Mouse (Mus musculus) erythroblast, adult 5-6 weeks (primary cell): ENCODE measurements around the gene Ugt1a9. TPM values are rescaled to one million over a fixed set of nuclear protein-coding genes. Genes with fewer than 3 reads are reported as not detected.

ENCODE experiments used
- ATAC-seq: replicated peaks from 2 replicates; pipeline ENCODE4 v1.8.0; 2016; ENCODE audit warnings: moderate number of reproducible peaks, mild to moderate bottlenecking, moderate TSS enrichment, inconsistent platforms; ENCODE audit not compliant: poor library complexity, low FRiP score, severe bottlenecking
- total RNA-seq, 2 experiments: library from RNA; stranded (forward) in 1 of 2; stranded (reverse) in 1 of 2; fragments of 150-400 nt in 1 of 2; fragments of 200-764, 138-1000 nt in 1 of 2; gene quantifications; 2 replicates each; pipeline versions ENCODE4 v1.2.3 to v1.2.4; 2015 to 2017; ENCODE audit warnings: low replicate concordance in 2 of 2

Ugt1a9 gene
- total RNA-seq, 2 experiments from 2014 or later: not detected

GRCm38 (mm10) chr1:88253106-88253505, 182.5 kb downstream of the Ugt1a9 start:
- ATAC-seq: no peak

GRCm38 (mm10) chr1:88253540-88253939, 182.9 kb downstream of the Ugt1a9 start:
- ATAC-seq: no peak

GRCm38 (mm10) chr1:88254793-88255465, 184.3 kb downstream of the Ugt1a9 start:
- no peak for ATAC-seq

DNA sequence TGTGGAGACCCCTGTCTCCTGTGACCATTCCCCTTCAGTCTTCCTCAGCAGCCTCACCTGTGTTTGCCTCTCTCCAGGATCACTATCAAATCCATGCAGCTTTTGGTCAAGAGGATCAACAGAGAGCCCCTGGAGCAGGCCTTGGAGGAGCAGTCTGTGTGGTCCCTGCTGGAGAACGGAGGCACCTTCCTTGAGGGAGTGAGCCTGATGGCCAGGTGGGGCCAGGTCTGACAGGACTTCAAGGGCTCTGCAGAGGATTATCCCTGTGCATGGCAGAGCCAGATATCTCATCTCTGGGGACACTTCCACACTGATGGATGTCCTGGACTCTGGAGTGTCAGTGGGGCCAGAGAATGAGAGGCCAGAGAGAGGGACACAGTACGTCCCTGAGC, 184.9 kb downstream of the Ugt1a9 start:
- no peak for ATAC-seq

DNA sequence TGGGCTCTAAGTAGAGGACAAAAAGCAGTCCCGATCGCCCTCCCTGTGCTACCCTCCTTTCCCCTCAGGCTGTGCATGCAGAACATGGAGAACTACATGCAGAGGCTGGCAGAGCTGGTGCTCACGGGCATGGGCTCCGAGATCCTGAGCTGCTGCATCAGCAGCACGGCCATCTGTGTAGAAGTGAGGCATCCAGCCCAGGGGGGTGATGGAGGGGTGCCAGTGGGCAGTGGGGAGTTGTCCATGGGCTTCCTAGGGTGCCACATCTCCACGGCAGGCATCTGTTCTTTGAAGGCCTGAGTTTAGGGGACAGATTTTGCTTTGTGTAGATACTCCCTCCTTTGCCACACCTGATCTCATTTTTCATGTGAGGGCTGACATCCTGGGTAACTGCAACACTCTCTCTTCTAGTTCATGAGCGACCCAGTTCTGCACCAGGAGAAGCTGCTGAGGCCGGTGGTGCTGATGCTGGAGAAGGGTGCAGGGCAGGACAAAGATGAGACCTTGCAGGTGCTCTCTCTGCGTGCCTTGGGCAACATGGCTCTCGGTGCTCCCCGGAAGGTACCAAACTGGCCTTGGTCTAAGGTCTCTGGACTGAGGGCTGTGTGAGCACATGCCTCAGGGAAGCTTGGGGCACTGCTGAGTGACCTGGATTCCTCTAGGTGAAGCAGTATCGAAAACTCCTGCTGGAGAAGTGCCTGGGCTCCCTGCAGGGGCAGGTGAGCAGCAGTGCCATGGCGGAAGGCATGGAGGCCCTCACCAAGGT, 185.6 kb downstream of the Ugt1a9 start:
- ATAC-seq: no peak

- no peak for ATAC-seq
Observed at GRCm38 (mm10) chr1:88256886-88257663, 186.5 kb downstream of the Ugt1a9 start.

GRCm38 (mm10) chr1:88257681-88258080, 187.1 kb downstream of the Ugt1a9 start:
- ATAC-seq: no peak

DNA sequence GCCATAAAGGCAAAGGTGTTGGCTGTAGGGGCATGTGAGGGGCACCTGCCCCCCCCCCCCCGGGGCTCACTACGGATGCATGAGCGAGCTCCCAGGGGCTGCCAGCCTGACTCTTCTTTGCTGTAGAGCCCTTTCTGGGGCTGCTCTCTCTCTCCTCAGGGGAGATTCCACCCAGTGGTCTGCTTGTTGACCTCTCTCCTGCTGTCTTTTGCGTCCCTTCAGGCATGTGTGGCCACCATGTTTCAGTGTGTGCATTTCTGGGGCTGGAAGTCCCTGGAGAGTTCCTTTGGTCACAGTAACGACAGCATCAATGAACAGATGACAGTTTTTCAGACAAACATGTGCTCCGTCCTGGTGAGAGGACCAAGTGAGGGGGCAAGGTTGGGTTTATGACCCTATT, 187.8 kb downstream of the Ugt1a9 start:
- ATAC-seq: no peak

DNA sequence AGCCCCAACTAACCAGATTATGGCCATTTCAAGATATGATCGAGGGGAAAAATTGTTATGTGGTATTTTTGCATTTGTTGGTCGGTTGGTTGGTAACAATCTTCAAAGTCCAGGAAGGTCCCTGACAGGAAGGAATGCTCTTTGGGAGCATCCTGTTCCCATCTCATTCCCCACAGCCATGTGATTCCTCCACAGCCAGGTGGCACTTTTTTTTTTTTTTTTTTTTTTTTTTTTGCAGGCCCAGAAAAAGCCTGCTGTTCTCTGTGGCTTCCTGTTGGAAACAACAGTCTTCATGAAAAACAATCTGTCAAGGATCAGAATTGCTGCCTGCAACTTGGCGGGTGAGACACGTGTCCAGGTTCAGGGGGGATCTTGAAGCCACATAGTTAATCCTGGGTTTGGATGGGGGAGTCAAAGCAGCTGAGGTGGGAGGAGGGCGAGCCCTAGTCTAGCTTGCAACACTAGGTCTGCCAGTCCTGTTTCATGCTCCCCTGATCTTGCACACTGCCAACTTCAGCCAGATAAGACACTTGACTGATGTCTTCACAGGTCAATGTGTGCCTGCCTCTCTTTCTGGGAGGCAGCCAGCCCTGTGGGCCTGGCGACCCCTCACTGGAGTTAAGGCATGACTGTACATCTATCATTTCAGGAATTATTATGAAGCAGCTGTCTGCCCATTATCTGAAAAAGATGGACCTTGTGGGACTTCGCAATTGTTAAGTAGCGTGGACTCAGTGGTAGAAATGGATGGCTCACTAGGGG, 188.5 kb downstream of the Ugt1a9 start:
- no peak for ATAC-seq

DNA sequence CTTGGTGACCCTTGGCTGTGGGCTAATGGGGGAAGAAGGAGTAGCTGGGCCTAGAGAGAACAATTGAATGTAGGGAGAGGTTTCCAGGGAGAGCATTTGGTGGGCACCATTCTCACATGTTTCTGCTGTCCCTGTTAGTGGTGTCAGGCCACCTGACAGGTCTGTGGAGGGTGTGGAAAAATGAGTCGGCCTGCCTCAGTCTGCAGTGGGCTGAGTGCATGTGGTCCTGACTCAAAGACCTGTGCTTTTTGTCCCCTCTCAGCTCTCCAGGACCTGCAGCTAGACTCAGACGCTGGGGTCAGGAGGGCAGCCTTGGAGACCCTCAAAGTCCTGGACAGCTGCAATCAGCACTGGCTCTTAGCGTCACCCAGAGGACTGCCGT, 189.0 kb downstream of the Ugt1a9 start:
- ATAC-seq: no peak

DNA sequence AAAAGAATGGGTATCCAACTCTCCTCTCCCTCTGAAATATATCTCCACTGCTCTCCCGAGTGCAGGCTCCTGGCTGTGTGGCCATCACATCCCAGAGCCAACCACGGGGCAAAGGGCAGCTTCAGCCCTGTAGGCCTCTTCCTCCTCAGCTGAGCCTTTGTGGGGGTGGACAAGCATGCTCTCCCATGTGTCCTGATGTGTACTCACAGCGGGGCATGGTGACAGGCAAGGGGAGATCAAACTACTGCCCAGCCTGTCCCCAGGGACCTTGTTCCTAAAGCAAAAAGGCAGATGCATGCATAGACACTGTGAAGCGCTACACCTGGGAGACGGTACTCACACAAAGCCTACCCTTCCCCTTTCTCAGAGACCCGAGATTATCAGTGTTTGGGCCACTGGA, 189.5 kb downstream of the Ugt1a9 start:
- ATAC-seq: no peak

GRCm38 (mm10) chr1:88260604-88261377, 190.2 kb downstream of the Ugt1a9 start:
- no peak for ATAC-seq

DNA sequence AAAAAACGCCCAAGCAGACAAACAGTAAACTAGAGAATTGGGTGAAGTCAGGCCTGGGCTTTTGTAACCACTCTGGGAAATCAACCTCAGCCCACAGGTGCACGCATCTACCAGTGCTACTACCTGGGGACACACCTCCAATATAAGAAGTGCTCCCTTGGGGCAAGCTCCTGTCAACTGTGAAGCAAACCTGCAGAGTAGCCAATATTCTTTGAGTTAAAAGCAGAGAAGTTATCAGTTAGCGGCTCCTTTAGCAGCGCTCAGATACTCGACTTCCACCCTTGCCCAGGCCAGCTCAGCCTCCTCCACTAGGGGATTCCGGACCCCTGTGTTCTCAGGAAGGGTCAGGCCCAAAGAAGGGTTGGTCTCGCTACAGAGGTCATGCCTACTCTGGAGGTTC, 191.1 kb downstream of the Ugt1a9 start:
- ATAC-seq: no peak

DNA sequence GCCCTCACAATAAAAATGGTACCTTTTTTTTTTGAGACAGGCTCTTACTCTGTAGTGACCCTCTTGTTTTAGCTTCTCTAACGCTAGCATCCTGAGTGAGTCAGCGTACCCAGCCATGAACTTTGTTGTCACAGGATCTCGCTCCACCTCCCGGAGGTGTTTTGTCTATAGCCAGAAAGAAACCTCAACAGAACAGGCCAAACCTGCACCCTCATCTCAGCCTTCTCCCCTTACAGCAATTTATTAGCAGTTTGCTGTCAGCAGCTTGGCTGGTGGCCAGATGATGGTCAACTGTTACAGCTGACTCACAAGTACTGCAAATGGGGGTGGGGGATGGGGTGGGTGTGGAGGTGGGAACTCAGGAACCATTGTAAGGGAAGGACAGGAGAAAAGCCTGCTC, 191.7 kb downstream of the Ugt1a9 start:
- no peak for ATAC-seq

GRCm38 (mm10) chr1:88262961-88263360, 192.4 kb downstream of the Ugt1a9 start:
- no peak for ATAC-seq

- no peak for ATAC-seq
Observed at GRCm38 (mm10) chr1:88263778-88264177, 193.2 kb downstream of the Ugt1a9 start.

DNA sequence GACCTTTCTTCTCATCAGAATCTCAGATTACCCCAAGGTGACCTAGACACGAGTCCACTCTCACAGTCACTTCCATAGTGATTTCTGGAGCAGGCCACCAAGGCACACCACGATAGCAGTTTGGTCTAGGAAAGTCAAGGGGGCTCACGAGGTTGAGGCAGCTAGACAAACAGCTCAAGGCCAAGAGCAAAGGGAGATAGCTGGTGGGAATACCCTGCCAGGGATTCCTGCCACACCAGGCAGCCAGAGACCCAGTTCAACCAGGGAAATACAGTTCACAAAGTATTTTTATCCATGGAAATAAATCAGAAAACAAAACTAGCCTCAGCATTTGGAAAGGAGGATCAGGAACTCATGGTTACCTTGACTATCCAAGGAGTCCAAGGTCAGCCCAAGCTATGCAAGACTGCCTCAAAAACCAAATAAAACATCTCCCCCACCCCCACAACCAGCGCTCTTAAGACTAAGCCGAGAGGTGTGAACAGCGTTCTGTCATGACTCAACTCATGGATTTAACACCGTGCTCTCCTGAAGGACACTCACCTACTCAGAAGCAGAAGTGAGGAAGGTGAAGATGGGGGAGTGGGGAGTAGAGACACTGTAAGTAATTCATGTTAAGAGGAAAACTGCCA, 193.8 kb downstream of the Ugt1a9 start:
- no peak for ATAC-seq

DNA sequence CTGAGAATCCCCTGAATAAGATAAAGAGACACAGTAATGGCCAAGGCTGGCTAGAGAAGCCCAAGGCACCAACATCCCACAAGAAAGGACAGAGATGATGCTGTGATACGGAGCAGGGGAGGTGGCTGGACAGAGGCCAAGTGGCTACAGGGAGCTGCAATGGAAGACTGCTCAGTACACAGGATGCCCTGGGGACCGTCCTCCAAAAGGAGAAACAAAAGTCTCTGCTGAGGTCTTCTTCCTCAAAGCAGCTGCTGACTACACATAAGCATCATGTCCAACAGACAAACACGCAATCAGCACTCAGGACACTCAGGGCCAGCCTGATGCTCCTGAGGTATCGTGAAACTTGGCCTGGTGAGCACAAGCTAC, 194.3 kb downstream of the Ugt1a9 start:
- ATAC-seq: no peak

GRCm38 (mm10) chr1:88266123-88266522, 195.5 kb downstream of the Ugt1a9 start:
- no peak for ATAC-seq
